Comparison of ENCODE assay signal across 16 mouse cellular contexts in genomic region chr2:75994841-75995240, GRCm38 (mm10).
"Had no signal": no experiment of that assay in that cellular context is flagged by ENCODE, and none has a peak within 500 bp of the region (broad histone marks: within the 10 kb centered on the region; RNA-seq: fewer than 3 reads in every experiment).

No protein-coding gene starts in this region.

- H3K27me3 ChIP-seq: neural tube, embryonic 13.5 days; neural tube, embryonic 15.5 days; stomach, embryonic 15.5 days had no signal

- DNase-seq: retina, postnatal 1 day; right cerebral cortex, adult 18-20 months; right cerebral cortex, postnatal 14 days; right cerebral cortex, postnatal 25 days; right cerebral cortex, postnatal 4 days; spleen, adult 18-20 months; thymus, adult 18-20 months; thymus, adult 2 months; thymus, postnatal 14 days; thymus, postnatal 25 days; thymus, postnatal 36 days; thymus, postnatal 4 days had no signal

- H3K4me3 ChIP-seq: neural tube, embryonic 13.5 days; neural tube, embryonic 15.5 days; stomach, embryonic 15.5 days had no signal

- H3K36me3 ChIP-seq: neural tube, embryonic 13.5 days; neural tube, embryonic 15.5 days; stomach, embryonic 15.5 days had no signal

- H3K27ac ChIP-seq: neural tube, embryonic 13.5 days; neural tube, embryonic 15.5 days; stomach, embryonic 15.5 days; stomach, postnatal 0 days had no signal

- H3K9me3 ChIP-seq: neural tube, embryonic 13.5 days; neural tube, embryonic 15.5 days; stomach, embryonic 15.5 days had no signal
